Mouse (Mus musculus) liver, embryonic 11.5 days (tissue): ENCODE results near the gene Ptch1. TPM values are rescaled to one million over a fixed set of nuclear protein-coding genes. Genes with fewer than 3 reads are reported as not detected.

Experiments used
- ATAC-seq: fragments of 200-750 bp; cut with Nextera tagmentation; replicated peaks from 2 replicates; pipeline ENCODE4 v1.8.0; 2017; ENCODE audit warnings: moderate number of reproducible peaks, mild to moderate bottlenecking, moderate TSS enrichment, moderate library complexity; ENCODE audit not compliant: low FRiP score
- DNase-seq: peaks from one replicate; pipeline ENCODE4 v3.0.0-alpha.2; 2017; ENCODE audit warnings: low spot score
- H3K27ac ChIP-seq: fragments of 300-500 bp; sonication (generic); 2 replicates; pipeline ENCODE4 v1.5.1; 2014; ENCODE audit warnings: mild to moderate bottlenecking, low read depth, low read length, control low read depth
- H3K27me3 ChIP-seq: fragments of 300-500 bp; sonication (generic); replicated peaks from 2 replicates; pipeline ENCODE4 v1.6.1; 2014; ENCODE audit warnings: low read length, mixed read lengths; ENCODE audit not compliant: control insufficient read depth, insufficient read depth
- H3K36me3 ChIP-seq: fragments of 300-500 bp; sonication (generic); 2 replicates; pipeline ENCODE4 v1.6.1; 2014; ENCODE audit warnings: mild to moderate bottlenecking, low read length, moderate library complexity, mixed read lengths; ENCODE audit not compliant: control insufficient read depth, insufficient read depth
- H3K4me1 ChIP-seq: fragments of 300-500 bp; sonication (generic); replicated peaks from 2 replicates; pipeline ENCODE4 v1.6.1; 2014; ENCODE audit warnings: low read length, mixed read lengths; ENCODE audit not compliant: control insufficient read depth, insufficient read depth
- H3K4me2 ChIP-seq: fragments of 300-500 bp; sonication (generic); 2 replicates; pipeline ENCODE4 v1.6.1; 2014; ENCODE audit warnings: mild to moderate bottlenecking, control low read depth, moderate library complexity
- H3K4me3 ChIP-seq: fragments of 300-500 bp; sonication (generic); 2 replicates; pipeline ENCODE4 v1.5.1; 2014; ENCODE audit warnings: low read depth, low read length, control low read depth
- H3K9ac ChIP-seq: fragments of 300-500 bp; sonication (generic); 2 replicates; pipeline ENCODE4 v1.6.1; 2014; ENCODE audit warnings: low read depth, low read length, control low read depth
- H3K9me3 ChIP-seq: fragments of 300-500 bp; sonication (generic); 2 replicates; pipeline ENCODE4 v1.6.1; 2016; ENCODE audit warnings: low read length, inconsistent platforms, mixed read lengths; ENCODE audit not compliant: control insufficient read depth
- WGBS: fragments of 180-500 bp; shearing (Covaris S2); extraction: QIAGEN DNeasy Blood & Tissue Kit; methylation state at CpG from one replicate; pipeline ENCODE4 v1.1.7; 2014; 5-methylcytosine and 5-hydroxymethylcytosine counted together
- polyA plus RNA-seq: library from polyadenylated mRNA; unstranded; fragments of >200 nt; fragmentation: Nextera tagmentation; extraction: Ambion mirVana; gene quantifications from 2 replicates; pipeline ENCODE4 v1.2.1, GENCODE M21; 2014

Ptch1 gene
- polyA plus RNA-seq, 1 experiment from 2014 or later = 15.0 TPM

DNA sequence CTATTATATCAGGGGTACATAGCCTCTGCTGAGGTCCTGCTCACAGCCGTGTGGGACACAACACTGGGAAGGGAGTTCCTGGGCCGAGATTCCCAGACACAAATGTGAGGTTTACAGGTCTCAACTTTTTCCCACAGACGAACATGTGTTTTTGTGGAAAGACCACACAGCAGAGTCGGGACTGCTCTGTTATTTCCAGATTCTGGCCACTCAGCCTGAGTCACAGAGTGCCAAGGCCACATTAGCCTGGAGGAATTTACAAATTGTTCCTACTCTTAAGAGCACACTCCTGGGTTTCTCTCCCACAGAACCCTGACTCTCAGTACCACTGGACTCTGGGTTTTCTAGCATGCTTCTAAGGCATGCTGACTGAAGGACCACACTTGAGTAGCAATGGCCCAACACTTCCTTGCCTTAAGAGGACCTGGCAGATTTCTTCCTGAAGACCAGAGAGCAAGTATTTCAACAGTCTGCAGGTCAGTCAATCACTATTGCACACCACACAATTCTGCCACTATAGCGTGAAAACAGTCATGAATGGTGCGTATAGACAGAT lies 66.3 kb downstream of the Ptch1 start:
- 83% methylated on average over 6 of the region's 6 CpGs for WGBS
- H3K9ac ChIP-seq = no peak overlapping the region
- no peak for ATAC-seq
- H3K9me3 ChIP-seq = no peaks in the 10 kb centered on the region
- H3K27me3 ChIP-seq = no peaks in the 10 kb centered on the region
- no peak overlapping the region for H3K4me3 ChIP-seq
- no peak overlapping the region for H3K27ac ChIP-seq
- H3K4me2 ChIP-seq = no peak overlapping the region
- peaks cover 26% of the 10 kb centered on the region for H3K36me3 ChIP-seq
- H3K4me1 ChIP-seq = no peaks in the 10 kb centered on the region
- no peak for DNase-seq

DNA sequence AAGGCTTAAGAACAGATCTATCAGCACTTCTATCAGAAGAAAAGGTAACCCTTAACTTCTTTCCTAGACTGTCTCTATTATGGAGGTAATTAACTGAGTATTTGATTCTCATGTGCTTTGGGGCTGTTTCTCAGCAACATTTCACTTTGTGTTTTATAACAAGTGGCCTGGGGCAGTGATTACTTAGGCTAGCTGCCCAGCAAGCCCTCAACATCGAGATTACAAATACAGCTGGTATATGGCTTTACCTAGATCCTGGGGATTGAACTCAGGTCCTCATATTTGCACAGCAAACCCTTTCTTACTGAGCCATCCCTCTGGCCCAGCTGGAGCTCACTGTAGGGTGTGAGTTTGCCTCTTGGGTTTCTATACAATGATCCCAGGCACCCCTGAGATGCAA lies 67.0 kb downstream of the Ptch1 start:
- Histone ChIP-seq H3K9me3 (no peaks in the 10 kb centered on the region), H3K4me1 (no peaks in the 10 kb centered on the region), H3K27ac (no peak overlapping the region), H3K27me3 (no peaks in the 10 kb centered on the region), H3K4me2 (no peak overlapping the region), H3K4me3 (no peak overlapping the region), H3K36me3 (peaks cover 21% of the 10 kb centered on the region), H3K9ac (no peak overlapping the region)
- ATAC-seq = no peak
- no peak for DNase-seq
- 73% methylated on average over 1 of the region's 1 CpGs for WGBS

DNA sequence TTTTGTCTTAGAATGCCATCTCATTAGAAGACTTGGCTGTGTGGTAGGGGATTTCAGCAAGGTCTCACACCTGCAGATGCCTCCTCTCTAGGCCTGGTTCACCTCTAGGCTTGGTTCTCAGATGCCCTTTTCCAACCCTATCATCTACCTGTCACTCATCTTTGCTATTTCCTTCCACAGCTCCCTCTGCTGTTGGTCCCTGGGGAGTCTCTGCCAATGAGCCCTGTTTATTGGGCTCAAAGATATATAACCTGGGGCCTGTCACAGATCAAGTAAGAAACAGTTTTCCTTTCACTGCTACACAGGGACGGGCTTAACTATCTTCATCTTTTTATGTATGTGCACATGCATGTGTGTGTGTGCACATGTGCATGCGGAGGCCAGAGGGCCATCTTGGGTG lies 71.0 kb downstream of the Ptch1 start:
- no peaks in the 10 kb centered on the region for H3K36me3 ChIP-seq
- no peak overlapping the region for H3K9ac ChIP-seq
- DNase-seq = no peak
- ATAC-seq = no peak
- no peak overlapping the region for H3K4me2 ChIP-seq
- WGBS = 87% methylated on average over 2 of the region's 2 CpGs
- no peak overlapping the region for H3K27ac ChIP-seq
- H3K4me3 ChIP-seq = no peak overlapping the region
- no peaks in the 10 kb centered on the region for H3K9me3 ChIP-seq
- no peaks in the 10 kb centered on the region for H3K4me1 ChIP-seq
- H3K27me3 ChIP-seq = no peaks in the 10 kb centered on the region; the same call in 1 of the 2 replicates

DNA sequence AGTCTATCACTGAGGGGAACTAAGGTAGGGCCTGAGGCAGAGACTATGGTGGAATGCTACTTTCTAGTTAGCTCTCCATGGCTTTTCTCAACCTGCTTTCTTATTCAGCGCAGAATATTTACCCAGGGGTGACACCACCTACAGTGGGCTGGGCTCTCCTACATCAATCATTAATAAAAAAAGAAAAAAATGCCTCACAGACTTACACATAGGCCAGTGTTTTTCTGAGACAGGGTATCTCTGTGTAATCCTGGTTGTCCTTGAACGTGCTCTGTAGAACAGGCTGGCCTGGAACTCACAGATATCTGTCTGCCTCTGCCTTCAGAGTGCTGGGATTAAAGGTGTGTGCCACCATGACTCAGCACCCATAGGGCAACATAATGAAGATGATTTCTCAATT lies 73.9 kb downstream of the Ptch1 start:
- Histone ChIP-seq H3K27me3 (no peaks in the 10 kb centered on the region; the same call in 1 of the 2 replicates), H3K9me3 (no peaks in the 10 kb centered on the region), H3K4me1 (no peaks in the 10 kb centered on the region), H3K4me3 (no peak overlapping the region), H3K9ac (no peak overlapping the region), H3K36me3 (no peaks in the 10 kb centered on the region), H3K4me2 (no peak overlapping the region), H3K27ac (no peak overlapping the region)
- 74% methylated on average over 2 of the region's 2 CpGs for WGBS
- DNase-seq (no peak), ATAC-seq (no peak)

DNA sequence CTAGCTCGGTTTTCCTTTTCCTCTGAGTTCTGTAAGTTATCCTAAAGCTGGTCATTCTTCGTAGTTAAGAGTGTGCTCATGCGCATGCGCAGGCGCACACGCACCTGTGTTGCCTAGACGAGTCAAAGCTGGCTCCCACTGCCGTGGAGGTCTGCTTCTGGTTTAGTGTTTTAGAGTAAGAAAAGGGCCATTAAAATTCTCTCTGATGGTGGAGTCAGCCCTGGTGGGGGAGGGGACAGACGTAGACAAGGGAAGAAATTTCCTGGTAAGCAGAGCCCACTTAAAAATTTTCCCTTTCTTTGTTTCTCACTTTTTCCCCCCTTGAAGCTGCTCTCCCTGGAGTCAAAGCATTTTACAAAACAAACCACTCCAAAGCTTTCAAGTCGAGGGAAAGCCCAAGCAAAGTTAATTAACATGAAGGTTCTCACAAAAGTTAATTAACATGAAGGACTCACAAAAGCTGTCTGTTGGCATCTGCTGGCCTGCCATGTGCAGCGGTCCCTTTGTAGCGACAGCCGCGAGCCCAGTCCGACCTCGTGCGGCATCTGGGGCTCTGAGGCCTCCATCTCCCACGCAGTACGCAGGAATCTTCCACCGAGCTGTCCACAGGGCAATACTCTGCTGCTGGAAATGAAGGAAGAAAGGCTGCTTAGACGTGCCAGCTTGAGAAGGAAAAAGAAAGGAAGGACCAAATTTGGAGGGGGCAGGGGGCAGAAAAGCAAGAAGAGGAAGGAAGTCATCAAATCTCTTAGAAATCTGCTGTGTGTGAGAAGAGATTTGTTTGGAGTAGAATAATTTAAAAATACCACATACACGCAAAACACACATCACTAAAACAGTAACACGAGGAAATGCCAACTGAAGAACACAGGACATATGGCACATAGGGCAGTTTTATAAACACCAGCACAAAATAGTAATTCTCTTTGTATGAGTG lies 76.5 kb downstream of the Ptch1 start, which contains the start of gene Fancc:
Fancc (minus strand) TSS at position 633 of the 937 bp plus-strand sequence.
- WGBS = 38% methylated on average over 23 of the region's 23 CpGs
- Histone ChIP-seq H3K27ac (no peak within 1 kb of the TSS), H3K4me2 (no peak within 1 kb of the TSS; the same call in 1 of the 2 replicates), H3K4me1 (no peaks in the 10 kb centered on the region), H3K36me3 (no peaks in the 10 kb centered on the region), H3K4me3 (no peak within 1 kb of the TSS), H3K9ac (no peak within 1 kb of the TSS), H3K9me3 (no peaks in the 10 kb centered on the region), H3K27me3 (no peaks in the 10 kb centered on the region; the same call in 1 of the 2 replicates)
- ATAC-seq (no peak), DNase-seq (no peak)

DNA sequence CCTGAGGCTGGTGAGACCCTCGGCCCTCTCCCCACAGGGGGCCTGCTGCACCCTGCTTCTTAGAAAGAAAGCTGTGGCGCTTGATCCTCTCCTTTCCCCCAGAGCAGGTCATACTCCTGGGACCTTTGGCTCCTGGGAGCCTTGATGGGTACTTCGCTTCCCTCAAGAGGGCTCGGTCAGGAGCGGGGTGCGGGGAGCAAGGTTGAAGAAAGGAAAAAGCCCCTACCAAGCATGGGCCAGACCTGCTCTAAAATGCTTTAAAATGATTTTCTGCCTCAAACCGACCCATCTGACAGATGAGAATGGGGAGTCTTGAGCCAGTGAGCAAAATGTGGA lies 85.7 kb downstream of the Ptch1 start:
- no peaks in the 10 kb centered on the region for H3K36me3 ChIP-seq
- no peak overlapping the region for H3K4me2 ChIP-seq
- no peak overlapping the region for H3K4me3 ChIP-seq
- no peaks in the 10 kb centered on the region for H3K27me3 ChIP-seq
- no peak overlapping the region for H3K27ac ChIP-seq
- no peaks in the 10 kb centered on the region for H3K9me3 ChIP-seq
- H3K9ac ChIP-seq = no peak overlapping the region
- no peaks in the 10 kb centered on the region for H3K4me1 ChIP-seq
- no peak for DNase-seq
- no peak for ATAC-seq
- 63% methylated on average over 7 of the region's 7 CpGs for WGBS

DNA sequence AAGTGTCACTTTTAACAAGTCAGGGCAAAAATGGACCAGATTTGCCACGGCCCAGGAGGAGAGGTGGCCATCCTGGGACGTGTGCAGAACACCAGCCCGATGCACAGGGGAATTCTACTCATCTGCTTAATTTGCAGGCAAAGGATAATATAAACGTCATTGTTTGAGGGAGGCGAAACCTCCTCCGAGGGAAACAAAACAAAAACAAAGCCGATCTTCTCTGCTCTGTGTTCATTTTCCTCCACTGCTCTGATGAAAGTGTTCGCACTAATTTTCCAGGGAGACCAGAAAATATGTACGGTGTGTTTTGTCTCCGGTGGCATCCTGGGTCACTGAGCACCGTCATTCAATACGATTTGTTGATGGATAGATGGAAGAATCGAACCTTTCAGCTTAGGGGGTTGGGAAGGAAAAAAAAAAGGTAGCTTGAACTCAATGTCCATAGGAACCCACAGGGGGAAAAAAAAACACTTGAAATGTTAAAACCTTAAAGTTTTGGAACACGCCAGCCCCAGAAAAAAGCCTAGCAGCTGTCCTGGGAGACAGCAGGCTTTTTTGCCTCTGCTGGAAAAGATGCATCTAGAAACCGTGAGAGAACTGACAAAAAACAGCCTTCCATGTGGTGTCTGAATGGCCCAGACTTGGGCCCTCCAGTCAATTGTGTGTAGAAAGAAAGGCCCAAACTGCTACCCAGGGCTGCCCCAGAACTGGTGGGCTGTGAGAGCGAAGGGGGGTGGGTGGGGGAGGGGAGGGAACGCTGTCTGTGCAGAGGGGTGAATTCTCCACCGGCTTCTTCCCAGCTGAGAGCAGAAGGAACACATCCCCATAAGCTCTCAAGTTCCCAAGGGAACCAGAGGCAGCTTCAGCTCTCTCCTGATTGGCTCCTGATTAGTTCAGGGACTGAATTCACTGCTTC lies 86.3 kb downstream of the Ptch1 start:
- no peak overlapping the region for H3K27ac ChIP-seq
- H3K4me3 ChIP-seq = no peak overlapping the region
- no peaks in the 10 kb centered on the region for H3K4me1 ChIP-seq
- H3K4me2 ChIP-seq = no peak overlapping the region
- H3K36me3 ChIP-seq = no peaks in the 10 kb centered on the region
- ATAC-seq (no peak), DNase-seq (no peak)
- no peaks in the 10 kb centered on the region for H3K27me3 ChIP-seq
- H3K9me3 ChIP-seq = no peaks in the 10 kb centered on the region
- H3K9ac ChIP-seq = no peak overlapping the region
- 53% methylated on average over 18 of the region's 18 CpGs for WGBS

DNA sequence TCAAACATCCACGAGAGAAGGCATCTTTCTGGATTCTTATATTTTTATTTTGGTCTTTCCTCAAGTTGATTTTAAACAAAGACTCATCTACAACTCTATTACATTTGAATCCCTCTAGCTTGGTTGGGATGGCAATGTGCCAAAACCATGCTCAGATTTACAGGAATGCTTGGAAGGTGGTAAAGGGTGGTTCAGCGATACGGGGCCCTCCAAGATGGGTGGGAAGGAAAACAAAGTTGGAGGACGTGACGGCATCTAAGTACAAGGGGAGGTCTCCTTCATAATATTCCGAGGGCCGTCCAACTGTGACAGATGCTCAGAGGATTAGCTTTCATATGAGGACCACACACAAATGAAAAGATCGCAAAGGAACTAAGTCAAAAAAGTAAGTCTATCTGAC lies 98.0 kb downstream of the Ptch1 start:
- H3K9me3 ChIP-seq = no peaks in the 10 kb centered on the region
- H3K4me2 ChIP-seq = no peak overlapping the region
- no peak overlapping the region for H3K4me3 ChIP-seq
- no peaks in the 10 kb centered on the region for H3K36me3 ChIP-seq
- H3K27me3 ChIP-seq = no peaks in the 10 kb centered on the region
- DNase-seq (no peak), ATAC-seq (no peak)
- no peak overlapping the region for H3K27ac ChIP-seq
- H3K9ac ChIP-seq = no peak overlapping the region
- H3K4me1 ChIP-seq = no peaks in the 10 kb centered on the region
- 81% methylated on average over 8 of the region's 8 CpGs for WGBS
